Mouse (Mus musculus) forebrain, embryonic 13.5 days (tissue): Measurements from ENCODE around the gene Cenpe. TPM values are rescaled to one million over a fixed set of nuclear protein-coding genes. Genes with fewer than 3 reads are reported as not detected.
A peak's percentile ranks its signal among the peaks of the same experiment; 100 is the strongest.

Source experiments
- ATAC-seq: fragments of 200-750 bp; cut with Nextera tagmentation; 2 replicates; pipeline ENCODE4 v1.8.0; 2017
- H3K27ac ChIP-seq: fragments of 300-500 bp; sonication (generic); 2 replicates; pipeline ENCODE4 v1.5.1; 2015; ENCODE audit warnings: inconsistent platforms, mild to moderate bottlenecking, moderate library complexity
- H3K27me3 ChIP-seq: fragments of 300-500 bp; sonication (generic); 2 replicates; pipeline ENCODE4 v1.6.1; 2015; ENCODE audit warnings: mild to moderate bottlenecking, inconsistent platforms
- H3K36me3 ChIP-seq: fragments of 300-500 bp; sonication (generic); 2 replicates; pipeline ENCODE4 v1.6.1; 2015; ENCODE audit warnings: mild to moderate bottlenecking, inconsistent platforms; ENCODE audit not compliant: poor library complexity, severe bottlenecking
- H3K4me1 ChIP-seq: fragments of 300-500 bp; sonication (generic); 2 replicates; pipeline ENCODE4 v1.6.1; 2015; ENCODE audit warnings: inconsistent platforms
- H3K4me2 ChIP-seq: fragments of 300-500 bp; sonication (generic); 2 replicates; pipeline ENCODE4 v1.6.1; 2015; ENCODE audit warnings: inconsistent platforms, mild to moderate bottlenecking, moderate library complexity
- H3K4me3 ChIP-seq: fragments of 300-500 bp; sonication (generic); 2 replicates; pipeline ENCODE4 v1.5.1; 2015; ENCODE audit warnings: mild to moderate bottlenecking, inconsistent platforms
- H3K9ac ChIP-seq: fragments of 300-500 bp; sonication (generic); 2 replicates; pipeline ENCODE4 v1.6.1; 2015; ENCODE audit warnings: mild to moderate bottlenecking, inconsistent platforms
- H3K9me3 ChIP-seq: fragments of 300-500 bp; sonication (generic); replicated peaks from 2 replicates; pipeline ENCODE4 v1.6.1; 2016; ENCODE audit warnings: inconsistent platforms
- WGBS: fragments of 180-500 bp; shearing (Covaris S2); methylation state at CpG from one replicate; pipeline ENCODE4 v1.1.7; 2015; 5-methylcytosine and 5-hydroxymethylcytosine counted together
- polyA plus RNA-seq: library from polyadenylated mRNA; unstranded; fragments of >200 nt; fragmentation: Nextera tagmentation; extraction: Ambion mirVana; gene quantifications from 2 replicates; pipeline ENCODE4 v1.2.1, GENCODE M21; 2015

Gene Cenpe
- polyA plus RNA-seq, 1 experiment from 2014 or later: 31.8 TPM

GRCm38 (mm10) chr3:135249104-135249503 is 36.8 kb downstream of the Cenpe start:
- ATAC-seq: peak; percentile 70
- Histone ChIP-seq H3K9me3 (no peaks in the 10 kb centered on the region), H3K4me2 (no peak overlapping the region), H3K9ac (no peak overlapping the region), H3K36me3 (peaks cover 76% of the 10 kb centered on the region), H3K4me1 (no peaks in the 10 kb centered on the region), H3K27ac (no peak overlapping the region), H3K4me3 (no peak overlapping the region), H3K27me3 (no peaks in the 10 kb centered on the region)
- WGBS: 80% methylated on average over 6 of the region's 6 CpGs

GRCm38 (mm10) chr3:135251825-135252224 is 39.5 kb downstream of the Cenpe start:
- no peaks in the 10 kb centered on the region for H3K27me3 ChIP-seq
- no peaks in the 10 kb centered on the region for H3K4me1 ChIP-seq
- H3K4me2 ChIP-seq: no peak overlapping the region
- H3K9ac ChIP-seq: no peak overlapping the region
- ATAC-seq: no peak
- no peak overlapping the region for H3K4me3 ChIP-seq
- 95% methylated on average over 6 of the region's 6 CpGs for WGBS
- no peak overlapping the region for H3K27ac ChIP-seq
- H3K9me3 ChIP-seq: no peaks in the 10 kb centered on the region
- H3K36me3 ChIP-seq: peaks cover 68% of the 10 kb centered on the region

- Histone ChIP-seq H3K36me3 (peaks cover 70% of the 10 kb centered on the region), H3K4me2 (no peak overlapping the region), H3K9ac (no peak overlapping the region), H3K4me1 (no peaks in the 10 kb centered on the region), H3K27ac (no peak overlapping the region), H3K9me3 (no peaks in the 10 kb centered on the region), H3K27me3 (no peaks in the 10 kb centered on the region), H3K4me3 (no peak overlapping the region)
- ATAC-seq: no peak
Observed at GRCm38 (mm10) chr3:135254784-135255183, 42.4 kb downstream of the Cenpe start.

GRCm38 (mm10) chr3:135258919-135259318 is 46.6 kb downstream of the Cenpe start:
- Histone ChIP-seq H3K9me3 (no peaks in the 10 kb centered on the region), H3K4me3 (no peak overlapping the region), H3K4me2 (no peak overlapping the region), H3K27me3 (no peaks in the 10 kb centered on the region), H3K9ac (no peak overlapping the region), H3K36me3 (peaks cover 80% of the 10 kb centered on the region), H3K27ac (no peak overlapping the region), H3K4me1 (no peaks in the 10 kb centered on the region)
- no peak for ATAC-seq
- WGBS: 83% methylated on average over 10 of the region's 10 CpGs

GRCm38 (mm10) chr3:135260233-135260632 is 47.9 kb downstream of the Cenpe start:
- Histone ChIP-seq H3K36me3 (peaks cover 90% of the 10 kb centered on the region), H3K4me1 (no peaks in the 10 kb centered on the region), H3K9ac (no peak overlapping the region), H3K27ac (no peak overlapping the region), H3K9me3 (no peaks in the 10 kb centered on the region), H3K4me3 (no peak overlapping the region), H3K4me2 (no peak overlapping the region), H3K27me3 (no peaks in the 10 kb centered on the region)
- WGBS: 89% methylated on average over 7 of the region's 7 CpGs
- no peak for ATAC-seq

- peaks cover 89% of the 10 kb centered on the region for H3K36me3 ChIP-seq
- H3K27ac ChIP-seq: no peak overlapping the region
- H3K4me2 ChIP-seq: no peak overlapping the region
- no peak for ATAC-seq
- no peaks in the 10 kb centered on the region for H3K4me1 ChIP-seq
- H3K9ac ChIP-seq: no peak overlapping the region
- H3K9me3 ChIP-seq: no peaks in the 10 kb centered on the region
- no peaks in the 10 kb centered on the region for H3K27me3 ChIP-seq
- 91% methylated on average over 5 of the region's 5 CpGs for WGBS
- H3K4me3 ChIP-seq: no peak overlapping the region
Observed at GRCm38 (mm10) chr3:135268616-135269015, 56.3 kb downstream of the Cenpe start.

GRCm38 (mm10) chr3:135269391-135269990 is 57.2 kb downstream of the Cenpe start:
- no peaks in the 10 kb centered on the region for H3K9me3 ChIP-seq
- WGBS: 91% methylated on average over 10 of the region's 10 CpGs
- no peaks in the 10 kb centered on the region for H3K27me3 ChIP-seq
- H3K4me3 ChIP-seq: no peak overlapping the region
- no peak overlapping the region for H3K4me2 ChIP-seq
- no peak for ATAC-seq
- H3K36me3 ChIP-seq: peaks cover 85% of the 10 kb centered on the region
- H3K9ac ChIP-seq: no peak overlapping the region
- H3K27ac ChIP-seq: no peak overlapping the region
- H3K4me1 ChIP-seq: no peaks in the 10 kb centered on the region

- Histone ChIP-seq H3K4me1 (no peaks in the 10 kb centered on the region), H3K4me2 (no peak overlapping the region), H3K9ac (no peak overlapping the region), H3K36me3 (peaks cover 64% of the 10 kb centered on the region), H3K4me3 (no peak overlapping the region), H3K27ac (no peak overlapping the region), H3K27me3 (no peaks in the 10 kb centered on the region), H3K9me3 (no peaks in the 10 kb centered on the region)
- 71% methylated on average over 12 of the region's 12 CpGs for WGBS
- ATAC-seq: peak; percentile 57; the same call in 1 of the 2 replicates
Observed at GRCm38 (mm10) chr3:135272627-135273026, 60.3 kb downstream of the Cenpe start.

GRCm38 (mm10) chr3:135273047-135273446 is 60.7 kb downstream of the Cenpe start:
- Histone ChIP-seq H3K27me3 (no peaks in the 10 kb centered on the region), H3K36me3 (peaks cover 61% of the 10 kb centered on the region), H3K4me1 (no peaks in the 10 kb centered on the region), H3K4me2 (no peak overlapping the region), H3K9ac (no peak overlapping the region), H3K4me3 (no peak overlapping the region), H3K9me3 (no peaks in the 10 kb centered on the region), H3K27ac (no peak overlapping the region)
- WGBS: 90% methylated on average over 13 of the region's 13 CpGs
- no peak for ATAC-seq

- WGBS: 77% methylated on average over 4 of the region's 4 CpGs
- H3K27ac ChIP-seq: no peak overlapping the region
- peaks cover 3% of the 10 kb centered on the region; the same call in 1 of the 2 replicates for H3K4me1 ChIP-seq
- H3K4me3 ChIP-seq: no peak overlapping the region
- H3K36me3 ChIP-seq: no peaks in the 10 kb centered on the region
- 0 out of 2 replicates have a peak, but pooled peaks have one; percentile 14 for ATAC-seq
- H3K27me3 ChIP-seq: no peaks in the 10 kb centered on the region
- H3K9ac ChIP-seq: peak overlapping the region; percentile 53; the same call in 1 of the 2 replicates
- no peaks in the 10 kb centered on the region for H3K9me3 ChIP-seq
- no peak overlapping the region for H3K4me2 ChIP-seq
Observed at GRCm38 (mm10) chr3:135280160-135280559, 67.8 kb downstream of the Cenpe start.

- H3K27me3 ChIP-seq: no peaks in the 10 kb centered on the region
- peak; percentile 91 for ATAC-seq
- peak within 1 kb of the TSS; percentile 35; the same call in 1 of the 2 replicates for H3K27ac ChIP-seq
- no peaks in the 10 kb centered on the region for H3K9me3 ChIP-seq
- H3K4me1 ChIP-seq: peaks cover 3% of the 10 kb centered on the region; the same call in 1 of the 2 replicates
- H3K4me3 ChIP-seq: no peak within 1 kb of the TSS; the same call in 1 of the 2 replicates
- peak within 1 kb of the TSS; percentile 53 for H3K9ac ChIP-seq
- 24% methylated on average over 14 of the region's 14 CpGs for WGBS
- no peaks in the 10 kb centered on the region for H3K36me3 ChIP-seq
- H3K4me2 ChIP-seq: peak within 1 kb of the TSS; percentile 29; the same call in 1 of the 2 replicates
Observed at GRCm38 (mm10) chr3:135280669-135281415, 68.5 kb downstream of the Cenpe start, which contains the start of gene Bdh2. Gene Bdh2 (plus strand): TSS chr3:135281221.

- Histone ChIP-seq H3K4me1 (peaks cover 3% of the 10 kb centered on the region; the same call in 1 of the 2 replicates), H3K9me3 (no peaks in the 10 kb centered on the region), H3K4me2 (no peak overlapping the region), H3K27ac (no peak overlapping the region), H3K36me3 (no peaks in the 10 kb centered on the region), H3K9ac (no peak overlapping the region), H3K4me3 (no peak overlapping the region), H3K27me3 (no peaks in the 10 kb centered on the region)
- no peak for ATAC-seq
- WGBS: 87% methylated on average over 8 of the region's 8 CpGs
Observed at GRCm38 (mm10) chr3:135281701-135282100, 69.4 kb downstream of the Cenpe start.
